Mouse (Mus musculus): Measurements from ENCODE around the gene Rangrf. TPM values are rescaled to one million over a fixed set of nuclear protein-coding genes. Genes with fewer than 3 reads are reported as not detected.

Gene Rangrf
- polyA plus RNA-seq, 1 experiment = 38.3 TPM

DNA sequence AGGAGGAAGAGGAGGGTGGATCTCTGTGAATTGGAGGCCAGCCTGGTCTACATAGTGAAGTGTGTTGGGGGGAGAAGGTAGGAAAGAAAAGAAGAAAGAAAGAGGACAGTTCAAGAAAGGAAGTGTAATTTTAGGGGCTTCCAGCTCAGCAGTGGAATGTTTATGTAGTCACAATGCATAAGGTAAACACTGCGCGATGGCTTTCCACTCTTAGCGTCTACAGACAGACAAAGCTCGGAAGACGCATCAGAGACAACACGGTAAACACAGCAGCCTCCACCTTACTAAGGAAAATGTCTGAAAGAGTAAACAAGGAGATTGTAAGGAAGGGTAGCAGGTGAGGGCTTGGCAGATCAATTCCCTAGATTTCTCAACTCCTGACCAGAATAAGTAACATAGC is 45.0 kb downstream of the Rangrf start:
- TF ChIP-seq CTCF (IDR thresholded peaks at IDR 0.05; ENCODE audit: control insufficient read depth, insufficient read depth, low read length) = no peak
- TF ChIP-seq POLR2A (IDR thresholded peaks at IDR 0.05; ENCODE audit: borderline replicate concordance, control insufficient read depth, low read depth, low read length) = no peak
- no peaks in the 10 kb centered on the region for H3K4me1 ChIP-seq (ENCODE audit: control insufficient read depth, insufficient read depth, low read length)
- no peak overlapping the region for H3K4me3 ChIP-seq (replicated peaks; ENCODE audit: control insufficient read depth, low read depth, low read length)
- 77% methylated on average over 6 of the region's 6 CpGs for WGBS
- no peak overlapping the region for H3K27ac ChIP-seq (ENCODE audit: control insufficient read depth, insufficient read depth, low read depth, low read length, poor library complexity)

DNA sequence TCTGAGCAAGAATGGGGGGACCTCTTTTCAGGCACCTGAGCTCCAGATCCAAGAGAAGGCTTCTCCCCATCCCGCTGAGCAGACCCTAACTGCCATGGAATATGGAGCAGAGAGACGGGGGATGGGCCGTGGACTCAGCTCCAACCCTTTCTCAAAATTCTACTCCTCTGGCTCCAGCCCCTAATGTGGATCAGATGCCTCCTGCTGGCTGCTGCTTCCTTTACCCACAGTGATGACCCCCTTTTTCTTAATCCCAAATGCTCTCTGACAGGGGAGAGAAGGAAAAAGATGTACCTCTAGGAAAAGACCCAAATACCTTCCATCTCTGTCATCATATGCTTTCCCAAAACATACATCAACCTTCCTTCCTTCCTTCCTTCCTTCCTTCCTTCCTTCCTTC is 48.0 kb downstream of the Rangrf start, which contains the start of gene Odf4:
Gene Odf4, minus strand, starts transcription at position 101 of the 400 bp plus-strand sequence.
- Histone ChIP-seq H3K27ac (ENCODE audit: control insufficient read depth, insufficient read depth, low read depth, low read length, poor library complexity) (no peak within 1 kb of the TSS), H3K4me1 (ENCODE audit: control insufficient read depth, insufficient read depth, low read length) (no peaks in the 10 kb centered on the region), H3K4me3 (replicated peaks; ENCODE audit: control insufficient read depth, low read depth, low read length) (no peak within 1 kb of the TSS)
- TF ChIP-seq CTCF (IDR thresholded peaks at IDR 0.05; ENCODE audit: control insufficient read depth, insufficient read depth, low read length) = no peak
- no peak for TF ChIP-seq POLR2A (IDR thresholded peaks at IDR 0.05; ENCODE audit: borderline replicate concordance, control insufficient read depth, low read depth, low read length)
- 89% methylated on average over 3 of the region's 3 CpGs for WGBS

DNA sequence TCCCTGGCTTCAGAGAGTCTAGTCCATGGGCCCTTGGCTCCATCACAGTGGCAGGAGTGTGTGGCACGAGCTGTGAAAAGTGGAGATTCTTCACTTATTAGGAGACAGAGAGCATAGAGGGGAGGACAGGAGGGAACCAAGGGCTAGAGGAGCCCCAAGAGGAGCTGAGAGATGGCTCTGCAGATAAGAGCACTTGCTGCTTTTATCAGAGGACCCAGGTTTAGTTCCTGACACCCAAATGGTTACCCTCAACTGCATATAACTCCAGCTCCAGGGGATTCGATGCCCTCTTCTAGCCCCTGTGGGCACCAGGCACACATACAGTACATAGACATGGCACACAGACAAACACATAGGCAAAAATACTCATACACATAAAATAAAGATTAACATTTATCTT is 50.2 kb downstream of the Rangrf start:
- Histone ChIP-seq H3K27ac (ENCODE audit: control insufficient read depth, insufficient read depth, low read depth, low read length, poor library complexity) (no peak overlapping the region), H3K4me3 (replicated peaks; ENCODE audit: control insufficient read depth, low read depth, low read length) (no peak overlapping the region), H3K4me1 (ENCODE audit: control insufficient read depth, insufficient read depth, low read length) (no peaks in the 10 kb centered on the region)
- TF ChIP-seq CTCF (IDR thresholded peaks at IDR 0.05; ENCODE audit: control insufficient read depth, insufficient read depth, low read length) (no peak), POLR2A (IDR thresholded peaks at IDR 0.05; ENCODE audit: borderline replicate concordance, control insufficient read depth, low read depth, low read length) (no peak)
- WGBS = 49% methylated on average over 2 of the region's 2 CpGs

DNA sequence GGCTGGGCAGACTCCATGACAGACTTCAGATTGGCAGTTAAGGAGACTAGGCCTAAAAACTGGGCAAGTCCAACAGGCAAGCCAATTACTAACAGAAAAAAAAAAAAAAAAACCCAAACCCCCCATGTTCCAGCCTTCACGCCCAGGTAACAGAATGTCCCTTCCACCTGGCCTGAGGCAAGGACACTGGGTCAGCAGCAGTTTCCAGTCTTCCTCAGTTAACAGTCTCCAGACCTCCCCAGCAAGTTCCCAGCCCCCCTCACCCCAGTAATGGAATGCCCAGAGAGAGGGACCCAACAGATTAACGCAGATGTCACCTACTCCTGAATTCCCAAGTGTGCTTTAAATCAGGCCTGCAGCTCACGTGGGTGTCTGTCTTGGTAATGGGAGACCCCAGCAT is 51.8 kb downstream of the Rangrf start:
- H3K27ac ChIP-seq (ENCODE audit: control insufficient read depth, insufficient read depth, low read depth, low read length, poor library complexity) = no peak overlapping the region
- 84% methylated on average over 3 of the region's 3 CpGs for WGBS
- no peak overlapping the region for H3K4me3 ChIP-seq (replicated peaks; ENCODE audit: control insufficient read depth, low read depth, low read length)
- no peaks in the 10 kb centered on the region for H3K4me1 ChIP-seq (ENCODE audit: control insufficient read depth, insufficient read depth, low read length)
- TF ChIP-seq CTCF (IDR thresholded peaks at IDR 0.05; ENCODE audit: control insufficient read depth, insufficient read depth, low read length) = no peak
- TF ChIP-seq POLR2A (IDR thresholded peaks at IDR 0.05; ENCODE audit: borderline replicate concordance, control insufficient read depth, low read depth, low read length) = no peak

Other genes starting within 250 kb of the Rangrf start
- gene Ndel1, start 103.3 kb downstream of the Rangrf start, polyA plus RNA-seq (2011; ENCODE audit: insufficient read depth, insufficient read length, low replicate concordance, missing spikeins) = 21.2 and 25.6 TPM in 2 replicates
- gene Rnf222, start 86.6 kb downstream of the Rangrf start, polyA plus RNA-seq (2011; ENCODE audit: insufficient read depth, insufficient read length, low replicate concordance, missing spikeins) = 1.4 TPM in 1 of 2 replicates, not detected in the other
- gene Rpl26, start 73.6 kb downstream of the Rangrf start, polyA plus RNA-seq (2011; ENCODE audit: insufficient read depth, insufficient read length, low replicate concordance, missing spikeins) = 2,007 and 3,389 TPM in 2 replicates
- not detected in 2 replicates for gene Odf4, start 48.1 kb downstream of the Rangrf start, polyA plus RNA-seq (2011; ENCODE audit: insufficient read depth, insufficient read length, low replicate concordance, missing spikeins)
- 1.9 and 4.5 TPM in 2 replicates for gene Arhgef15, start 17.7 kb downstream of the Rangrf start, polyA plus RNA-seq (2011; ENCODE audit: insufficient read depth, insufficient read length, low replicate concordance, missing spikeins)
- gene Slc25a35, start 7.1 kb downstream of the Rangrf start, polyA plus RNA-seq (2011; ENCODE audit: insufficient read depth, insufficient read length, low replicate concordance, missing spikeins) = 1.6 and 2.9 TPM in 2 replicates
- gene Pfas, start 33.3 kb upstream of the Rangrf start, polyA plus RNA-seq (2011; ENCODE audit: insufficient read depth, insufficient read length, low replicate concordance, missing spikeins) = 26.1 and 34.4 TPM in 2 replicates
- gene Ctc1, start 40.7 kb upstream of the Rangrf start, polyA plus RNA-seq (2011; ENCODE audit: insufficient read depth, insufficient read length, low replicate concordance, missing spikeins) = 19.0 and 38.1 TPM in 2 replicates
- gene Aurkb, start 70.5 kb upstream of the Rangrf start, polyA plus RNA-seq (2011; ENCODE audit: insufficient read depth, insufficient read length, low replicate concordance, missing spikeins) = 53.2 and 100 TPM in 2 replicates
- gene Borcs6, start 84.5 kb upstream of the Rangrf start, polyA plus RNA-seq (2011; ENCODE audit: insufficient read depth, insufficient read length, low replicate concordance, missing spikeins) = 16.4 and 18.4 TPM in 2 replicates
- gene Tmem107, start 95.6 kb upstream of the Rangrf start, polyA plus RNA-seq (2011; ENCODE audit: insufficient read depth, insufficient read length, low replicate concordance, missing spikeins) = 16.3 and 31.0 TPM in 2 replicates
- 50.5 and 55.9 TPM in 2 replicates for gene Vamp2, start 113.3 kb upstream of the Rangrf start, polyA plus RNA-seq (2011; ENCODE audit: insufficient read depth, insufficient read length, low replicate concordance, missing spikeins)
- 28.8 and 46.2 TPM in 2 replicates for gene Per1, start 120.0 kb upstream of the Rangrf start, polyA plus RNA-seq (2011; ENCODE audit: insufficient read depth, insufficient read length, low replicate concordance, missing spikeins)
- 1.1 TPM in 1 of 2 replicates, not detected in the other for gene Hes7, start 145.2 kb upstream of the Rangrf start, polyA plus RNA-seq (2011; ENCODE audit: insufficient read depth, insufficient read length, low replicate concordance, missing spikeins)
- gene 9130213A22Rik, start 147.4 kb upstream of the Rangrf start, polyA plus RNA-seq (2011; ENCODE audit: insufficient read depth, insufficient read length, low replicate concordance, missing spikeins) = not detected in 2 replicates
- gene Aloxe3, start 150.7 kb upstream of the Rangrf start, polyA plus RNA-seq (2011; ENCODE audit: insufficient read depth, insufficient read length, low replicate concordance, missing spikeins) = 0.82 TPM in 1 of 2 replicates, not detected in the other
- gene Alox12b, start 181.8 kb upstream of the Rangrf start, polyA plus RNA-seq (2011; ENCODE audit: insufficient read depth, insufficient read length, low replicate concordance, missing spikeins) = not detected in 2 replicates
- gene Alox8, start 222.7 kb upstream of the Rangrf start, polyA plus RNA-seq (2011; ENCODE audit: insufficient read depth, insufficient read length, low replicate concordance, missing spikeins) = not detected in 2 replicates